Mouse (Mus musculus): ENCODE results near the gene Arid1b. TPM values are rescaled to one million over a fixed set of nuclear protein-coding genes. Genes with fewer than 3 reads are reported as not detected.

The Arid1b gene
- total and polyA plus RNA-seq, 3 experiments: 11.8 to 27.8 (median 26.8) TPM

DNA sequence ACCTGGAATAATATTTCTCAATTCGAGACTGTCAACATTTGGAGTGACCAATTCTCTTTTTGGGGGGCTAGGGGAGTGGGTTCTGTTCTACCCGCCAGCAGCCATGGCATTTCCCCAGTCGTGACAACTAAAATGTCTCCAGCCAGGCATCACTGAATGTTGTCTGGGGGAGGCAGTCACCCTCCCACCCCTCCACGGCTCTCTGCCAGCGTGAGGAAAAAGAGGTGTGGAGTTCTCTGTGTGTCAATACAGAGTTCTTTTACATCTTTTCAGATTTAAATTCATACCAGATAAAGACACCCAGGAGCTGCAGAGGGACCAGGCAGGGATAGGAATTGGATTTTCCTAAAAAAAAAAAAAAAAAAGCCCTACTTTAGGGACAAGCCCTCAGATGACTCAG lies 402.1 kb downstream of the Arid1b start:
- no peak overlapping the region for H3K4me3 ChIP-seq
- intact Hi-C loops (cut with DNase I): loop anchor here (2.0 to 5.0 kb wide), 4 partner anchors 69 to 1829 kb away; no protein-coding TSS in a partner anchor
- 0 out of 2 replicates have a peak, but pooled peaks cover 2% of the 10 kb centered on the region for H3K4me1 ChIP-seq (ENCODE audit: control insufficient read depth, insufficient read depth, low read length)
- H3K27me3 ChIP-seq (ENCODE audit: control insufficient read depth, insufficient read depth, low read length): no peaks in the 10 kb centered on the region
- 86% methylated on average over 5 of the region's 5 CpGs for WGBS
- no peak for TF ChIP-seq EP300 (IDR thresholded peaks at IDR 0.05; ENCODE audit: insufficient read depth, low read depth, low read length)
- no peak for TF ChIP-seq POLR2A (IDR thresholded peaks at IDR 0.05; ENCODE audit: insufficient read depth, low read depth, low read length)
- no peak for TF ChIP-seq CTCF (IDR thresholded peaks at IDR 0.05)
- no peak for DNase-seq
- H3K36me3 ChIP-seq (ENCODE audit: control insufficient read depth, insufficient read depth, low read length): no peaks in the 10 kb centered on the region
- H3K27ac ChIP-seq: no peak overlapping the region
- H3K79me2 ChIP-seq (replicated peaks; ENCODE audit: control insufficient read depth, insufficient read depth, low read length): no peaks in the 10 kb centered on the region
- no peak overlapping the region for H3K9ac ChIP-seq (ENCODE audit: low read depth, low read length)

Measured in heart, adult 2 months (tissue).